Mouse (Mus musculus): ENCODE measurements around the gene Rmnd5a.

The Rmnd5a gene

DNA sequence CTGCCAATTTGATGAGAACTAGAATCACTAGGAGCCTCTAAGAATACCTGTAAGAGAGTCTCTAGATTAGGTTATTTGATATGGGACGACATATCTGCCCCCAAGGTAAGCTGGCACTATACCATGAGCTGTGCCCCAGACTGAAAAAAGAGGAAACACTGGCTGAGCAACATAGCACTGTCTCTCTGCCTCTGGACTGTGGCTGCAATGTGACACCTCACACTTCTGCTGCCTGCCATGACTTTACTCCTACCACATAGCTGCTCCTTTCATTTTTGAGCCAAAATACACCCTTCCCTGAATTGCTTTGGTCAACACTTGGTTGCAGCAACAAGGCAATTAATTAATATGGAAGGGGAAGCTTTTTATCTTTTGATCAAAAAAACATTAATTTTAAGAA is 4.3 kb upstream of the Rmnd5a start:
- no peak for ATAC-seq (ENCODE audit: insufficient number of reproducible peaks, low FRiP score, low TSS enrichment)

GRCm38 (mm10) chr6:71442130-71442529 is 1.7 kb upstream of the Rmnd5a start:
- no peak for ATAC-seq (ENCODE audit: insufficient number of reproducible peaks, low FRiP score, low TSS enrichment)

DNA sequence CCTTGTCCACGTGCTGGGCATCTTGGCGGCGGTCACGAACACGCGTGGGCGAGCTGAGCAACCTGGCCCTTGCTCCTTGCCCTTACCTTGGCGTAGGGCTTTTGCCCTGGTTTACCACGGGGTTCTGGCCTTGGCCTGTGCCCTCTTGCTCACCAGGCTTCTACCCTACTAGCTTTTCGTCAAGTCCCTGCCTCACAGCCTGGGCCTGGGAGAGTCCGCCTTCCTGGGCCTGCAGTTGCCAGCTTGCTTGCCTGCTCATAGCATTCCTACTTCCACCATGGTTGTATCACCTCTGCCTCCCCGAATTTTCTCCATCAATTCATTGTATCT is 779 bp upstream of the Rmnd5a start:
- ATAC-seq (ENCODE audit: insufficient number of reproducible peaks, low FRiP score, low TSS enrichment), result no peak

- ATAC-seq (ENCODE audit: insufficient number of reproducible peaks, low FRiP score, low TSS enrichment), result no peak
Measured at GRCm38 (mm10) chr6:71440217-71440491, 283 bp downstream of the Rmnd5a start.

GRCm38 (mm10) chr6:71439506-71440216 is 776 bp downstream of the Rmnd5a start:
- ATAC-seq (ENCODE audit: insufficient number of reproducible peaks, low FRiP score, low TSS enrichment), result peak; percentile 17; the same call in 1 of the 2 replicates

DNA sequence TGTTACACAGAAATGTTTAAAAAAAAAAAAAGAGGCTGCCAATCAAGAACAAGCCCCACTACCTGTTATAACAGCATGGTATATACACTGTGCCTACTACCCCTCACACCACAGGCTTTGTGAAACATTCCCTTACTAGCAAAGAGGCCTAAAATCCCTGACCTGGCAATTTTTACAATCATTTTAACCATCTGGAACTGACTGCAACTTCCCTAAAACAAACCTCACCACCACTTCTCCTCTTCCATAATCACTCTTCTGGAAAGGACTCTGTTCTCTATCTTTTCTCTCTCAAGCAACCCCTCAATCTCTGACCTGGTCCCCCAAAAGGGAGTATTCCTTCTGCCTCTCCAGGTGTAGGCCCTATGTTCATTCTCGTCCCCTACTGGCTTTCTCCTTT is 2.4 kb downstream of the Rmnd5a start:
- ATAC-seq (ENCODE audit: insufficient number of reproducible peaks, low FRiP score, low TSS enrichment), result no peak

DNA sequence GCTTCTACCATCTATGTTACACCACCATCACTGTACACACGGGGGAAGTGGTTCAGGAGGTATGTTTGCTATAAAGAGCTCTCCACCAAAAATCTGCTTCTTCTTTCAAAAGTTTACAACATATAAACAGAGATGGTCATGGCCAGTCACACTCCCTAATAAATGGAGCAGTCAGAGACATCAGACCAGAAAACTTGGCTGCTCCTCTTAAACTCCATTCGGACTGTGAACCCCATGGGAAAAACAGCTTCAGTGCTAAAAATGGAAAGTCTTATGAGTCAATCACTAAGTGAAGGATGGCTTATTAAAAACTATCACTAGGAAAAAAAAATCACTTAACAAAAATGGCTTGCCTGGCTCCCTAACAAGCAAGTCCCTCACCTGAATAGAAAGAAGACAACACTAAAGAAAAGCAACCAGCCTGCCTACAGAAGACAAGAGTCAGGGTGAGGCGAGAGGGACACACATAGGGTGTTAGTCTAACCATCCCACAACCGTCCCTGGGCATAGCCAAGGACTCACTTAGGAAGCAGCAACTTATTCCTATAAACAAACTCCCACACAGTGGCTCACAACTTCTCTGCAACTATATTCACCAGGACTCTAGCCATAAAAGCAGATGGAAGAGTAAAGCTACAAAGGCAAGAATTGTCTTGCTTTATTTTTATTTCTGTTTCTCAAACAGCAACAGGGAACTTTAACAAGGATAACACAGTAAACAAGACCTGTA is 12.3 kb downstream of the Rmnd5a start:
- ATAC-seq (ENCODE audit: insufficient number of reproducible peaks, low FRiP score, low TSS enrichment), result no peak

- no peak for ATAC-seq (ENCODE audit: insufficient number of reproducible peaks, low FRiP score, low TSS enrichment)
Measured at GRCm38 (mm10) chr6:71425681-71426080, 14.8 kb downstream of the Rmnd5a start.

DNA sequence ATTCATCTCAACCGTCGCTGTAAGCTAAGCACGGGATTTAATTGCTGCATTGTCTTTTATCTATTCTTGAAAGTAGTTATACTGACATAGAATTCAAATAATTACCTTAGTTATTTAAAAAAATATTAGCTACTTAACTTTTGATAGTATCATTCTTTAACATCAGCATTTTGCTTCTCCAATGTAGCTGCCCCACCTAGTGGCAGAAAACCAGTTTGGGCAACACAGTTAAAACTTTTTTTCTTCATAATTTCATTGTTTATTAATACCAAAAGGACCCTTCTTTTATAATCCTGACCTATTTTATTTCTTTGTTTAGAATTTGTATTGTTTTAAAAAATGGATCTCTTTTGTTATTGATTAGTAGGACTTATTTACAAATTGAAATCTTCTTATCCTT is 17.3 kb downstream of the Rmnd5a start:
- ATAC-seq (ENCODE audit: insufficient number of reproducible peaks, low FRiP score, low TSS enrichment), result no peak

- peak; percentile 36; the same call in 1 of the 2 replicates for ATAC-seq (ENCODE audit: insufficient number of reproducible peaks, low FRiP score, low TSS enrichment)
Measured at GRCm38 (mm10) chr6:71422162-71422561, 18.3 kb downstream of the Rmnd5a start.

GRCm38 (mm10) chr6:71420848-71421247 is 19.6 kb downstream of the Rmnd5a start:
- no peak for ATAC-seq (ENCODE audit: insufficient number of reproducible peaks, low FRiP score, low TSS enrichment)

DNA sequence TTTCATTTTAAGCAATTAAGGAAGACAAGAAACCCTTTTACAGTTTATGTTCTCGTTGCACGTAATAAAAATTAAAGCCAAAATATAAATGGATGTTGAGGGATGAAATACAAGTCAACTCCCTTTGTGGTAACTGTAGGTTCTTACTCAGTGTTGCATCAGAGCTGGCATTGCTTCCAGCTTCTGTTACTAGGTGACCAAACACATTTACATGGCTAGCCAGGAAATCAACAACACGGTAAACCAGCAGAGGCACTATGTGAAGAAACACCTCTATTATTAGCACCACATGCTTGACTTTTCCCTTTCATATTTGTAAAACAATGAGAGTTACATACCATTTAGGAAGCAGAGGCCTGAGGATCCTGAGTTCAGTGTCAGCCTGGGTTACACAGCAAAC is 21.6 kb downstream of the Rmnd5a start:
- ATAC-seq (ENCODE audit: insufficient number of reproducible peaks, low FRiP score, low TSS enrichment), result no peak

DNA sequence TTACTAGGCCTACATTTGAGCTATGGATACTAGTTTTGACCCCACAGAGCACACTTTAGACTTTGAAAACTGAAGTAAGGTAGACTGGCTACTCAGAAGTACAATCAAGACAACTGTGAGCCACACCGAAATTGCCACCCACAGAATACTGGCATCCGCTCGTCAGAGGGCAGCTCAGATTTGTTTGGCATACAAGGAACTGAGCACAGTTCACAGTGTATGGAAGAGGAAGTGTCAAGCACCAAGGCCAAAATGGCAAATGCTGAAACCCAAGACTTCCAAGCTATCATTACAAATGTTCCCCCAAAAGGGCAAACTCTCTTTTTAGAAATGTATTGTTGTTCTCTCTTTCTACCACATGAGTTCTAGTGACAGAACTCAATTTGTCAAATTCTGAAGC is 25.0 kb downstream of the Rmnd5a start:
- ATAC-seq (ENCODE audit: insufficient number of reproducible peaks, low FRiP score, low TSS enrichment), result no peak

GRCm38 (mm10) chr6:71414624-71415023 is 25.8 kb downstream of the Rmnd5a start:
- ATAC-seq (ENCODE audit: insufficient number of reproducible peaks, low FRiP score, low TSS enrichment), result peak; percentile 72; the same call in 1 of the 2 replicates

DNA sequence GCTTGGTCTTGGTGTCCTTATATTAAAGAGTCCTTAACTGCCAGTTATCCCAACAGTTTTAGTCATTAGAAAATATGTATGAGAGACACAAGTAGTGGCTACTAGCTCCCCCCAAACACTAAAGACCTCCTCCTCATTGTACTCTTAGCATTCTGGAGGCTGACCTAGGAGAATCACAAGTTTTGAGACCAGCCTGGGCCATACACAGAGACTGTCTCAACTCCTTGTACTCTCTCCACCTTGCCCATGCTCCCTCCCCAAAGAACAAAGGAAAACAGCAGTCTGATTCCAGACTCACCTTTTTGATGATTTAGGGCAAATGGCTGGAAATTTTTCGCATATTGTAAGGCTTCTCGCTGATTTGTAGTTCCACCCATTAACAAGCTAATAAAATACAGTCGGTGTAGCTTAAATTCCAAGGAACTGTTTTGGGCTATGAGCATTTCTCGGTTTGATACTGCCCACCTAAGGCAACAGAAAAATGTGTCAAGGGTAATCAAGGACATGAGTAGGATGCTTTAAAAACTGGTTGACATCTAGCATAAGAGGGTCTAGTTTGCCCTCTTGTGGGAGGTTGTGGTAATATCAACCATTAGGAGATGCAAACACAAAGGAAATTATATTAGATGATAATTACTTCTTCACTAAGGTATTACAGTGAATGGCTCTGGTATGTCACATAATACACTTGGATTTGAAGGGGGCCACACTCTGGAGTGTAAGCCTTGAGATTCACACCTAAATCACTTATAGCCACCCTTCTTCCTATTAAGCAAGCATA is 41.4 kb downstream of the Rmnd5a start:
- no peak for ATAC-seq (ENCODE audit: insufficient number of reproducible peaks, low FRiP score, low TSS enrichment)

DNA sequence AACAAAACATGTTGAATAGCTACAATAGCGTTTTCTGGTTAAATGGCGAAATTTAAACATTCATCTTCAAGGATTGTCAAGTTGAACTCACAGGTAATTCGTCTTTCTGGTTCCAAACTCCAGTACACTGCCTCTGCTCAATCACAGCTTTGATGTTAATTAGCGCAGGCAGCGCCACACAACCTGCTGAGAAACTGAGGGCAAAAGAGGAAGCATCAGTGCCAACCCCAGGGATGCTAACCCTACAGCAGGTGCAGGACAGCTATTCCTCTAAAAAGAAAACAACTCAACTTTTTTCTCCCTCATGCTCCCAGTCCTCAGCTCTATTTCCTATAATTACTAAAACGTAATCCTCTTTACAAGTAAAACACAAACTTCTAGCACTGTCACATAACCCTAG is 43.7 kb downstream of the Rmnd5a start:
- no peak for ATAC-seq (ENCODE audit: insufficient number of reproducible peaks, low FRiP score, low TSS enrichment)

DNA sequence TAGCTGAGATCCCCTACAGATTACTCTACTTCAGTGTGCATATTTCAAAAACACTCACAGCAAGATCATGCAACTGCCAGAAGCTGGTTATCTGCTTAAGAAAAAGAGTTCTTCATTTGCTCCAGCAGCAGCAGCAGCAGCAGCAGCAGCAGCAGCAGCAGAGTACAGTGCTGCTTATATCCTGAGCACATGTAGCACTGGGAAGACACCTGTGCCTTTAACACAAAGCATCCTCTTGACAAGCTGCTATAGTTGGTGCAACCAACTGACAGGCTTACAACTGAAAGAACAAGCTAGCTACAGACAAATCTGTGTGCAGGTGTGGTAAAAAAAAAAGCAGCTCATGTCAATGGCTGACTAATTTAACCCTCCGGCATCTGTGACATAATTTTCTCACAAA is 44.4 kb downstream of the Rmnd5a start:
- ATAC-seq (ENCODE audit: insufficient number of reproducible peaks, low FRiP score, low TSS enrichment), result no peak

- ATAC-seq (ENCODE audit: insufficient number of reproducible peaks, low FRiP score, low TSS enrichment), result peak; percentile 91
Measured at GRCm38 (mm10) chr6:71390496-71390895, 49.9 kb downstream of the Rmnd5a start.

GRCm38 (mm10) chr6:71381654-71382053 is 58.8 kb downstream of the Rmnd5a start:
- no peak for ATAC-seq (ENCODE audit: insufficient number of reproducible peaks, low FRiP score, low TSS enrichment)

- ATAC-seq (ENCODE audit: insufficient number of reproducible peaks, low FRiP score, low TSS enrichment), result no peak
Measured at GRCm38 (mm10) chr6:71376711-71377110, 63.7 kb downstream of the Rmnd5a start.

DNA sequence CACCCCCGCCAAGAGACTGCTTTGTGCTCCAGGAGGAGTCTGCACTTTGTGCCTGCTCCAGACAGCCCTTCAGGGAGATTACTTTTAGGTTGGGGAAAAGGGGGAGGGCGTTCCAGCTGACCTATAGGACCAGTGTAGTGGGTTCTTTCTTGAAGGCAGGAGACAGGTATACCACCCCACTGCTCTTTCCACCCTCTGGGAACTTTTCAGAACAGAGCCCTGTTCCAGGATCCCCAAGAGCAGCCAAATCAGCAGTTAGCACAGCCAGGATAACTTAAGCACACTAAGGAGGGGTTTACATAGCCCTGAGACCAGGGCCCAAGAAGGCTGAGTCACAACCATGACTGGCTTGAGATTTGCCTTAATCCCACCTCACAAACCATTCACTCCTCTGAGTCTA is 65.5 kb downstream of the Rmnd5a start:
- no peak for ATAC-seq (ENCODE audit: insufficient number of reproducible peaks, low FRiP score, low TSS enrichment)

Data from cerebellum, adult (tissue).